8 mouse cellular contexts compared by ENCODE assay signal in genomic region chr7:127273118-127273923, GRCm38 (mm10). TPM values are rescaled to one million over a fixed set of nuclear protein-coding genes. Genes with fewer than 3 reads are reported as not detected.
A peak's percentile ranks its signal among the peaks of the same experiment; 100 is the strongest.
DNase-seq lines count a peak whose midpoint lies in the region; ATAC-seq and TF ChIP-seq lines count a peak whose summit lies in the region.

No protein-coding gene starts in this region.

- peak overlapping the region; percentile 84 for H3K4me2 ChIP-seq in forebrain, embryonic 16.5 days (ENCODE audit: low read length)
- peak overlapping the region; percentile 93 for H3K4me2 ChIP-seq in kidney, postnatal 0 days (ENCODE audit: low read length)
- peak overlapping the region; percentile 94 for H3K4me2 ChIP-seq in midbrain, embryonic 12.5 days (replicated peaks)

- ATAC-seq in frontal cortex, adult (ENCODE audit: low TSS enrichment) = peak; percentile 64
- ATAC-seq in forebrain, embryonic 16.5 days = peak; percentile 53
- peak; percentile 29; the same call in 1 of the 2 replicates for ATAC-seq in kidney, postnatal 0 days (replicated peaks; ENCODE audit: low FRiP score, low read depth)
- peak; percentile 76 for ATAC-seq in midbrain, embryonic 12.5 days (ENCODE audit: low FRiP score, low read depth)

- DNase-seq in frontal cortex, postnatal 36 days (ENCODE audit: low spot score in 2 of 2) = no peak
- peak; percentile 35 for DNase-seq in urinary bladder, postnatal 25 days (ENCODE audit: low spot score)
- no peak for DNase-seq in urinary bladder, adult 2 months (ENCODE audit: low spot score)
- peak; percentile 50 for DNase-seq in kidney, postnatal 0 days (ENCODE audit: low spot score)
- DNase-seq in ovary, adult 18-20 months (ENCODE audit: low spot score) = no peak

- no peaks in the 10 kb centered on the region for H3K27me3 ChIP-seq in forebrain, embryonic 16.5 days (replicated peaks; ENCODE audit: control insufficient read depth, insufficient read depth, low read length)
- H3K27me3 ChIP-seq in kidney, postnatal 0 days (ENCODE audit: insufficient read depth, low read length) = no peaks in the 10 kb centered on the region
- no peaks in the 10 kb centered on the region for H3K27me3 ChIP-seq in midbrain, embryonic 12.5 days

- H3K4me3 ChIP-seq in forebrain, embryonic 16.5 days (replicated peaks; ENCODE audit: low read length) = peak overlapping the region; percentile 92
- H3K4me3 ChIP-seq in kidney, postnatal 0 days (replicated peaks; ENCODE audit: low read depth, low read length) = peak overlapping the region; percentile 91
- peak overlapping the region; percentile 84 for H3K4me3 ChIP-seq in midbrain, embryonic 12.5 days

- peaks cover 27% of the 10 kb centered on the region for H3K4me1 ChIP-seq in forebrain, embryonic 16.5 days (replicated peaks; ENCODE audit: control insufficient read depth, insufficient read depth, low read length)
- H3K4me1 ChIP-seq in kidney, postnatal 0 days (replicated peaks; ENCODE audit: insufficient read depth, low read length) = peaks cover 17% of the 10 kb centered on the region
- H3K4me1 ChIP-seq in midbrain, embryonic 12.5 days = peaks cover 17% of the 10 kb centered on the region

- no peak for TF ChIP-seq CTCF in kidney, postnatal 0 days (IDR thresholded peaks at IDR 0.05; ENCODE audit: low read depth)

- H3K9me3 ChIP-seq in forebrain, embryonic 16.5 days (ENCODE audit: control insufficient read depth, low read length) = peaks cover 4% of the 10 kb centered on the region; the same call in 1 of the 2 replicates
- H3K9me3 ChIP-seq in kidney, postnatal 0 days (replicated peaks; ENCODE audit: low read length) = no peaks in the 10 kb centered on the region
- 0 out of 2 replicates have a peak, but pooled peaks cover 5% of the 10 kb centered on the region for H3K9me3 ChIP-seq in midbrain, embryonic 12.5 days

- 17% methylated on average over 49 of the region's 50 CpGs for WGBS in forebrain, embryonic 16.5 days
- WGBS in kidney, postnatal 0 days = 10% methylated on average over 50 of the region's 50 CpGs
- 15% methylated on average over 50 of the region's 50 CpGs for WGBS in midbrain, embryonic 12.5 days

- H3K27ac ChIP-seq in forebrain, embryonic 16.5 days (ENCODE audit: low read length) = peak overlapping the region; percentile 76
- peak overlapping the region; percentile 94 for H3K27ac ChIP-seq in kidney, postnatal 0 days
- peak overlapping the region; percentile 85 for H3K27ac ChIP-seq in midbrain, embryonic 12.5 days (replicated peaks)

- peaks cover 10% of the 10 kb centered on the region for H3K36me3 ChIP-seq in forebrain, embryonic 16.5 days (ENCODE audit: control insufficient read depth, insufficient read depth)
- peaks cover 16% of the 10 kb centered on the region; the same call in 1 of the 2 replicates for H3K36me3 ChIP-seq in kidney, postnatal 0 days (ENCODE audit: insufficient read depth, low read length)
- peaks cover 16% of the 10 kb centered on the region for H3K36me3 ChIP-seq in midbrain, embryonic 12.5 days

- peak overlapping the region; percentile 90 for H3K9ac ChIP-seq in forebrain, embryonic 16.5 days (replicated peaks; ENCODE audit: low read depth, low read length)
- H3K9ac ChIP-seq in kidney, postnatal 0 days (ENCODE audit: low read depth, low read length) = peak overlapping the region; percentile 92
- H3K9ac ChIP-seq in midbrain, embryonic 12.5 days (replicated peaks) = peak overlapping the region; percentile 87

RNA-seq across cellular contexts. Expression of gene Sephs2, which starts 0.5 kb away (rescaled TPM):
- polyA plus RNA-seq in urinary bladder, adult 2 months (2012; rRNA removed) = 19.8 and 21.1 TPM in 2 replicates
- 48.3 and 49.2 TPM in 2 replicates for polyA plus RNA-seq in forebrain, embryonic 16.5 days (2015; fragmentation: Nextera tagmentation; extraction: Ambion mirVana)
- polyA plus RNA-seq in kidney, postnatal 0 days (2015; fragmentation: Nextera tagmentation; extraction: Ambion mirVana) = 207 and 215 TPM in 2 replicates
- polyA plus RNA-seq in midbrain, embryonic 12.5 days (2016; fragmentation: Nextera tagmentation; extraction: Ambion mirVana) = 71.4 and 72.7 TPM in 2 replicates

RNA-seq across cellular contexts. Expression of gene Dctpp1, which starts 12.8 kb away (rescaled TPM):
- 19.2 and 24.9 TPM in 2 replicates for polyA plus RNA-seq in urinary bladder, adult 2 months (2012; rRNA removed)
- polyA plus RNA-seq in forebrain, embryonic 16.5 days (2015; fragmentation: Nextera tagmentation; extraction: Ambion mirVana) = 143 and 147 TPM in 2 replicates
- 146 and 157 TPM in 2 replicates for polyA plus RNA-seq in kidney, postnatal 0 days (2015; fragmentation: Nextera tagmentation; extraction: Ambion mirVana)
- polyA plus RNA-seq in midbrain, embryonic 12.5 days (2016; fragmentation: Nextera tagmentation; extraction: Ambion mirVana) = 165 and 174 TPM in 2 replicates

RNA-seq across cellular contexts. Expression of gene Itgal, which starts 22.7 kb away (rescaled TPM):
- polyA plus RNA-seq in urinary bladder, adult 2 months (2012; rRNA removed) = 3.4 and 3.5 TPM in 2 replicates
- polyA plus RNA-seq in forebrain, embryonic 16.5 days (2015; fragmentation: Nextera tagmentation; extraction: Ambion mirVana) = 0.16 and 0.20 TPM in 2 replicates
- 0.93 and 1.1 TPM in 2 replicates for polyA plus RNA-seq in kidney, postnatal 0 days (2015; fragmentation: Nextera tagmentation; extraction: Ambion mirVana)
- polyA plus RNA-seq in midbrain, embryonic 12.5 days (2016; fragmentation: Nextera tagmentation; extraction: Ambion mirVana) = 0.46 and 0.52 TPM in 2 replicates

RNA-seq across cellular contexts. Expression of gene Zfp771, which starts 29.2 kb away (rescaled TPM):
- 49.8 and 54.0 TPM in 2 replicates for polyA plus RNA-seq in urinary bladder, adult 2 months (2012; rRNA removed)
- 59.1 and 66.6 TPM in 2 replicates for polyA plus RNA-seq in forebrain, embryonic 16.5 days (2015; fragmentation: Nextera tagmentation; extraction: Ambion mirVana)
- 46.2 and 49.3 TPM in 2 replicates for polyA plus RNA-seq in kidney, postnatal 0 days (2015; fragmentation: Nextera tagmentation; extraction: Ambion mirVana)
- 55.0 and 62.0 TPM in 2 replicates for polyA plus RNA-seq in midbrain, embryonic 12.5 days (2016; fragmentation: Nextera tagmentation; extraction: Ambion mirVana)

RNA-seq across cellular contexts. Expression of gene Sept1, which starts 40.4 kb away (rescaled TPM):
- 19.4 and 22.0 TPM in 2 replicates for polyA plus RNA-seq in urinary bladder, adult 2 months (2012; rRNA removed)
- 18.8 and 26.5 TPM in 2 replicates for polyA plus RNA-seq in forebrain, embryonic 16.5 days (2015; fragmentation: Nextera tagmentation; extraction: Ambion mirVana)
- polyA plus RNA-seq in kidney, postnatal 0 days (2015; fragmentation: Nextera tagmentation; extraction: Ambion mirVana) = 16.7 and 20.5 TPM in 2 replicates
- 38.6 and 41.1 TPM in 2 replicates for polyA plus RNA-seq in midbrain, embryonic 12.5 days (2016; fragmentation: Nextera tagmentation; extraction: Ambion mirVana)

Comparison
In these comparisons a context has a peak if more than half of its experiments do, and no peak if none do; other contexts are left out.
1. DNase-seq: peak in urinary bladder, postnatal 25 days (single experiment) and kidney, postnatal 0 days (single experiment); none in frontal cortex, postnatal 36 days (0 of 2), urinary bladder, adult 2 months (single experiment) and ovary, adult 18-20 months (single experiment).
2. Peak in every context shown above with its lines, with median percentiles within 50 percentile points of each other: ATAC-seq, H3K27ac ChIP-seq, H3K4me2 ChIP-seq, H3K4me3 ChIP-seq and H3K9ac ChIP-seq.